Mouse (Mus musculus) adrenal gland, postnatal 10 days (tissue): ENCODE results near the gene Fhl4. TPM values are rescaled to one million over a fixed set of nuclear protein-coding genes. Genes with fewer than 3 reads are reported as not detected.

Experiments
- total RNA-seq, 2 experiments: library from RNA; stranded (reverse); gene quantifications; 2 replicates each; pipeline ENCODE4 v1.2.3; 2021

The Fhl4 gene
- total RNA-seq, 2 experiments from 2014 or later = 0.51 to 0.73 TPM

Other genes with a start within 250 kb of the Fhl4 start
- gene Ric8b, start 184.9 kb downstream of the Fhl4 start, total RNA-seq = 10 to 100 TPM; 26.6 to 31.8 TPM
- gene Tmem263, start 132 bp upstream of the Fhl4 start, total RNA-seq = 10 to 100 TPM; 22.5 to 24.7 TPM
- gene Mterf2, start 25.5 kb upstream of the Fhl4 start, total RNA-seq = 10 to 100 TPM in 1 of 2 experiments, 1 to 10 TPM in 1; 7.3 to 13.8 TPM
- 10 to 100 TPM; 17.2 to 23.5 TPM for gene Cry1, start 82.6 kb upstream of the Fhl4 start, total RNA-seq